Mouse (Mus musculus): ENCODE data around the gene Tppp2. TPM values are rescaled to one million over a fixed set of nuclear protein-coding genes. Genes with fewer than 3 reads are reported as not detected.

Tppp2 gene
- polyA plus RNA-seq, 1 experiment from 2014 or later: not detected

- Histone ChIP-seq H3K4me3 (peak overlapping the region; percentile 71), H3K36me3 (peaks cover 41% of the 10 kb centered on the region), H3K9ac (peak overlapping the region; percentile 91), H3K4me2 (peak overlapping the region; percentile 99), H3K27me3 (replicated peaks) (no peaks in the 10 kb centered on the region), H3K27ac (replicated peaks) (peak overlapping the region; percentile 95), H3K9me3 (no peaks in the 10 kb centered on the region), H3K4me1 (peaks cover 34% of the 10 kb centered on the region)
- 8% methylated on average over 14 of the region's 14 CpGs for WGBS
- ATAC-seq (ENCODE audit: extremely low read depth, insufficient number of reproducible peaks, low FRiP score, low TSS enrichment): 0 out of 2 replicates have a peak, but pooled peaks have one; percentile 3
Measured at GRCm38 (mm10) chr14:51912391-51913061, 5.7 kb upstream of the Tppp2 start.

- Histone ChIP-seq H3K9ac (peak overlapping the region; percentile 91), H3K27me3 (replicated peaks) (no peaks in the 10 kb centered on the region), H3K4me2 (peak overlapping the region; percentile 99), H3K9me3 (no peaks in the 10 kb centered on the region), H3K4me1 (peaks cover 29% of the 10 kb centered on the region), H3K27ac (replicated peaks) (peak overlapping the region; percentile 95), H3K36me3 (peaks cover 33% of the 10 kb centered on the region), H3K4me3 (peak overlapping the region; percentile 71)
- under 1% methylated on average over 54 of the region's 58 CpGs for WGBS
- peak; percentile 82 for ATAC-seq (ENCODE audit: extremely low read depth, insufficient number of reproducible peaks, low FRiP score, low TSS enrichment)
Measured at GRCm38 (mm10) chr14:51913062-51913959, 4.9 kb upstream of the Tppp2 start.

GRCm38 (mm10) chr14:51913960-51914762 lies 4.1 kb upstream of the Tppp2 start, which contains the start of gene Ndrg2:
TSS of gene Ndrg2 (minus strand) at chr14:51914158.
- Histone ChIP-seq H3K27me3 (replicated peaks) (no peaks in the 10 kb centered on the region), H3K27ac (replicated peaks) (peak within 1 kb of the TSS; percentile 95), H3K36me3 (peaks cover 25% of the 10 kb centered on the region), H3K4me2 (peak within 1 kb of the TSS; percentile 99), H3K9ac (peak within 1 kb of the TSS; percentile 91), H3K9me3 (no peaks in the 10 kb centered on the region), H3K4me1 (peaks cover 29% of the 10 kb centered on the region), H3K4me3 (peak within 1 kb of the TSS; percentile 71)
- ATAC-seq (ENCODE audit: extremely low read depth, insufficient number of reproducible peaks, low FRiP score, low TSS enrichment): peak; percentile 43; the same call in 1 of the 2 replicates
- WGBS: 4% methylated on average over 20 of the region's 23 CpGs

- no peaks in the 10 kb centered on the region for H3K9me3 ChIP-seq
- H3K4me3 ChIP-seq: no peak overlapping the region
- ATAC-seq (ENCODE audit: extremely low read depth, insufficient number of reproducible peaks, low FRiP score, low TSS enrichment): no peak
- peak overlapping the region; percentile 95 for H3K27ac ChIP-seq (replicated peaks)
- peaks cover 29% of the 10 kb centered on the region for H3K4me1 ChIP-seq
- peaks cover 16% of the 10 kb centered on the region for H3K36me3 ChIP-seq
- peak overlapping the region; percentile 8; the same call in 1 of the 2 replicates for H3K9ac ChIP-seq
- H3K4me2 ChIP-seq: peak overlapping the region; percentile 99
- 2% methylated on average over 3 of the region's 3 CpGs for WGBS
- no peaks in the 10 kb centered on the region for H3K27me3 ChIP-seq (replicated peaks)
Measured at GRCm38 (mm10) chr14:51915030-51915429, 3.2 kb upstream of the Tppp2 start.

- no peak for ATAC-seq (ENCODE audit: extremely low read depth, insufficient number of reproducible peaks, low FRiP score, low TSS enrichment)
- 83% methylated on average over 4 of the region's 4 CpGs for WGBS
Measured at GRCm38 (mm10) chr14:51916539-51916938, 1.7 kb upstream of the Tppp2 start.

GRCm38 (mm10) chr14:51918966-51919365 lies 741 bp downstream of the Tppp2 start:
- Histone ChIP-seq H3K4me1 (peaks cover 44% of the 10 kb centered on the region), H3K9me3 (no peaks in the 10 kb centered on the region), H3K4me2 (no peak overlapping the region), H3K27me3 (replicated peaks) (no peaks in the 10 kb centered on the region), H3K27ac (replicated peaks) (no peak overlapping the region), H3K4me3 (no peak overlapping the region), H3K9ac (no peak overlapping the region), H3K36me3 (no peaks in the 10 kb centered on the region)
- 71% methylated on average over 4 of the region's 4 CpGs for WGBS
- no peak for ATAC-seq (ENCODE audit: extremely low read depth, insufficient number of reproducible peaks, low FRiP score, low TSS enrichment)

More at GRCm38 (mm10) chr14:51916539-51916938, 1.7 kb upstream of the Tppp2 start:
- Histone ChIP-seq H3K4me3 (no peak overlapping the region), H3K27me3 (replicated peaks) (no peaks in the 10 kb centered on the region), H3K9me3 (no peaks in the 10 kb centered on the region), H3K4me2 (no peak overlapping the region), H3K36me3 (peaks cover under 1% of the 10 kb centered on the region; the same call in 1 of the 2 replicates), H3K27ac (replicated peaks) (0 out of 2 replicates have a peak overlapping the region, but pooled peaks have one; percentile 95), H3K4me1 (peaks cover 28% of the 10 kb centered on the region), H3K9ac (no peak overlapping the region)

GRCm38 (mm10) chr14:51921759-51922570 lies 3.7 kb downstream of the Tppp2 start:
- H3K36me3 ChIP-seq: no peaks in the 10 kb centered on the region
- H3K9me3 ChIP-seq: no peaks in the 10 kb centered on the region
- no peak for ATAC-seq (ENCODE audit: extremely low read depth, insufficient number of reproducible peaks, low FRiP score, low TSS enrichment)
- 60% methylated on average over 16 of the region's 16 CpGs for WGBS
- no peak overlapping the region for H3K4me2 ChIP-seq
- H3K27me3 ChIP-seq (replicated peaks): no peaks in the 10 kb centered on the region
- no peak overlapping the region for H3K4me3 ChIP-seq
- peaks cover 33% of the 10 kb centered on the region for H3K4me1 ChIP-seq
- H3K27ac ChIP-seq (replicated peaks): peak overlapping the region; percentile 33
- peak overlapping the region; percentile 45 for H3K9ac ChIP-seq

GRCm38 (mm10) chr14:51922571-51922865 lies 4.3 kb downstream of the Tppp2 start, which contains the start of gene Rnase13:
TSS of gene Rnase13 (minus strand) at chr14:51922773.
- H3K4me1 ChIP-seq: peaks cover 33% of the 10 kb centered on the region
- no peaks in the 10 kb centered on the region for H3K9me3 ChIP-seq
- WGBS: 89% methylated on average over 7 of the region's 7 CpGs
- H3K4me2 ChIP-seq: no peak within 1 kb of the TSS
- H3K36me3 ChIP-seq: no peaks in the 10 kb centered on the region
- H3K27ac ChIP-seq (replicated peaks): peak within 1 kb of the TSS; percentile 33
- H3K27me3 ChIP-seq (replicated peaks): no peaks in the 10 kb centered on the region
- H3K4me3 ChIP-seq: no peak within 1 kb of the TSS
- ATAC-seq (ENCODE audit: extremely low read depth, insufficient number of reproducible peaks, low FRiP score, low TSS enrichment): no peak
- H3K9ac ChIP-seq: peak within 1 kb of the TSS; percentile 45

GRCm38 (mm10) chr14:51922910-51923309 lies 4.7 kb downstream of the Tppp2 start:
- ATAC-seq (ENCODE audit: extremely low read depth, insufficient number of reproducible peaks, low FRiP score, low TSS enrichment): no peak
- Histone ChIP-seq H3K4me2 (no peak overlapping the region), H3K9me3 (no peaks in the 10 kb centered on the region), H3K27ac (replicated peaks) (0 out of 2 replicates have a peak overlapping the region, but pooled peaks have one; percentile 33), H3K27me3 (replicated peaks) (no peaks in the 10 kb centered on the region), H3K4me3 (no peak overlapping the region), H3K4me1 (peaks cover 33% of the 10 kb centered on the region), H3K36me3 (no peaks in the 10 kb centered on the region), H3K9ac (no peak overlapping the region)
- WGBS: 70% methylated on average over 2 of the region's 2 CpGs

- H3K4me1 ChIP-seq: peaks cover 33% of the 10 kb centered on the region
- H3K4me2 ChIP-seq: no peak overlapping the region
- no peak overlapping the region for H3K4me3 ChIP-seq
- no peak overlapping the region for H3K27ac ChIP-seq (replicated peaks)
- no peak overlapping the region for H3K9ac ChIP-seq
- H3K36me3 ChIP-seq: no peaks in the 10 kb centered on the region
- 51% methylated on average over 4 of the region's 4 CpGs for WGBS
- H3K9me3 ChIP-seq: no peaks in the 10 kb centered on the region
- no peaks in the 10 kb centered on the region for H3K27me3 ChIP-seq (replicated peaks)
- ATAC-seq (ENCODE audit: extremely low read depth, insufficient number of reproducible peaks, low FRiP score, low TSS enrichment): no peak
Measured at GRCm38 (mm10) chr14:51923492-51923891, 5.3 kb downstream of the Tppp2 start.
